Mouse (Mus musculus) v-Abl transformed pro-B cells (cell line): ENCODE results near the gene Iqgap1.

Experiments used
- in situ Hi-C, 2 experiments: fragments of 400-800 bp; cut with MboI; formaldehyde crosslinking; loops; one replicate each; pipeline ENCODE4 v1.15.1; 2025; ENCODE audit not compliant: unreplicated experiment in 2 of 2

The Iqgap1 gene

GRCm38 (mm10) chr7:80777151-80777550 is 48.6 kb downstream of the Iqgap1 start:
- in situ Hi-C loops, result no loop called here

- in situ Hi-C loops, result no loop called here
These were observed 49.7 kb downstream of the Iqgap1 start for GRCm38 (mm10) chr7:80776090-80776489.

- in situ Hi-C loops, result no loop called here
These were observed 50.3 kb downstream of the Iqgap1 start for GRCm38 (mm10) chr7:80775448-80775904.

- in situ Hi-C loops, result loop anchor here in 1 of 2 experiments (25.0 kb wide), 1 partner anchor 1113 kb away; the partner anchor contains the start of gene Ticrr
These were observed 50.9 kb downstream of the Iqgap1 start for GRCm38 (mm10) chr7:80774615-80775447.

GRCm38 (mm10) chr7:80773834-80774614 is 51.8 kb downstream of the Iqgap1 start:
- in situ Hi-C loops, result loop anchor here in 1 of 2 experiments (25.0 kb wide), 1 partner anchor 1112 kb away; the partner anchor contains the start of gene Ticrr

GRCm38 (mm10) chr7:80770466-80770865 is 55.3 kb downstream of the Iqgap1 start:
- in situ Hi-C loops, result loop anchor here in 1 of 2 experiments (25.0 kb wide), 1 partner anchor 1108 kb away; the partner anchor contains the start of gene Ticrr

GRCm38 (mm10) chr7:80766861-80767312 is 58.9 kb downstream of the Iqgap1 start:
- in situ Hi-C loops, result loop anchor here in 1 of 2 experiments (25.0 kb wide), 1 partner anchor 1105 kb away; the partner anchor contains the start of gene Ticrr

GRCm38 (mm10) chr7:80766072-80766471 is 59.7 kb downstream of the Iqgap1 start:
- in situ Hi-C loops, result loop anchor here in 1 of 2 experiments (25.0 kb wide), 1 partner anchor 1104 kb away; the partner anchor contains the start of gene Ticrr

GRCm38 (mm10) chr7:80763864-80764437 is 61.8 kb downstream of the Iqgap1 start:
- in situ Hi-C loops, result loop anchor here (5.0 to 25.0 kb wide), 2 partner anchors 33 to 1102 kb away; partner anchors contain the start of gene Ticrr (in 1 of the 2)

- in situ Hi-C loops, result loop anchor here (5.0 to 25.0 kb wide), 2 partner anchors 35 to 1100 kb away; partner anchors contain the start of gene Ticrr (in 1 of the 2)
These were observed 63.5 kb downstream of the Iqgap1 start for GRCm38 (mm10) chr7:80762297-80762696.

GRCm38 (mm10) chr7:80754086-80754485 is 71.7 kb downstream of the Iqgap1 start:
- in situ Hi-C loops, result loop anchor here in 1 of 2 experiments (5.0 to 25.0 kb wide), 2 partner anchors 48 to 1092 kb away; partner anchors contain the start of gene Ticrr

GRCm38 (mm10) chr7:80753613-80754012 is 72.2 kb downstream of the Iqgap1 start:
- in situ Hi-C loops, result loop anchor here in 1 of 2 experiments (5.0 to 25.0 kb wide), 2 partner anchors 49 to 1091 kb away; partner anchors contain the start of gene Ticrr

GRCm38 (mm10) chr7:80749624-80750023 is 76.2 kb downstream of the Iqgap1 start:
- in situ Hi-C loops, result loop anchor here in 1 of 2 experiments (5.0 to 25.0 kb wide), 3 partner anchors 53 to 1087 kb away; partner anchors contain the start of genes Mesp1 and Ticrr

GRCm38 (mm10) chr7:80749109-80749508 is 76.7 kb downstream of the Iqgap1 start:
- in situ Hi-C loops, result loop anchor here in 1 of 2 experiments (25.0 kb wide), 1 partner anchor 962 kb away; the partner anchor contains the start of gene Mesp1

GRCm38 (mm10) chr7:80747371-80747770 is 78.4 kb downstream of the Iqgap1 start:
- in situ Hi-C loops, result loop anchor here in 1 of 2 experiments (25.0 kb wide), 1 partner anchor 960 kb away; the partner anchor contains the start of gene Mesp1

- in situ Hi-C loops, result loop anchor here in 1 of 2 experiments (25.0 kb wide), 1 partner anchor 959 kb away; the partner anchor contains the start of gene Mesp1
These were observed 79.5 kb downstream of the Iqgap1 start for GRCm38 (mm10) chr7:80746166-80746761.

GRCm38 (mm10) chr7:80745746-80746145 is 80.0 kb downstream of the Iqgap1 start:
- in situ Hi-C loops, result loop anchor here in 1 of 2 experiments (25.0 kb wide), 1 partner anchor 958 kb away; the partner anchor contains the start of gene Mesp1

GRCm38 (mm10) chr7:80745250-80745649 is 80.5 kb downstream of the Iqgap1 start:
- in situ Hi-C loops, result loop anchor here in 1 of 2 experiments (25.0 kb wide), 1 partner anchor 958 kb away; the partner anchor contains the start of gene Mesp1
